Mouse (Mus musculus): ENCODE results near the gene Cux1.

- TF ChIP-seq CTCF (IDR thresholded peaks at IDR 0.05; ENCODE audit: insufficient read depth, low read depth, low read length), result no peak
- TF ChIP-seq POLR2A (IDR thresholded peaks at IDR 0.05; ENCODE audit: insufficient read depth, low read depth, low read length), result no peak
These were observed 367.8 kb downstream of the Cux1 start for GRCm38 (mm10) chr5:136199526-136199925.

All from olfactory bulb, adult 2 months (tissue).